Mouse (Mus musculus) stomach, postnatal 0 days (tissue): ENCODE measurements around the gene Tssk6.

Experiments used
- CTCF ChIP-seq: IDR thresholded peaks from 2 replicates; pipeline ENCODE4 v1.5.1; 2016; ENCODE audit warnings: antibody characterized with exemption, low read depth, mild to moderate bottlenecking, moderate library complexity
- EP300 ChIP-seq: optimal IDR thresholded peaks from 2 replicates; pipeline ENCODE3; 2016; ENCODE audit warnings: antibody characterized with exemption

DNA sequence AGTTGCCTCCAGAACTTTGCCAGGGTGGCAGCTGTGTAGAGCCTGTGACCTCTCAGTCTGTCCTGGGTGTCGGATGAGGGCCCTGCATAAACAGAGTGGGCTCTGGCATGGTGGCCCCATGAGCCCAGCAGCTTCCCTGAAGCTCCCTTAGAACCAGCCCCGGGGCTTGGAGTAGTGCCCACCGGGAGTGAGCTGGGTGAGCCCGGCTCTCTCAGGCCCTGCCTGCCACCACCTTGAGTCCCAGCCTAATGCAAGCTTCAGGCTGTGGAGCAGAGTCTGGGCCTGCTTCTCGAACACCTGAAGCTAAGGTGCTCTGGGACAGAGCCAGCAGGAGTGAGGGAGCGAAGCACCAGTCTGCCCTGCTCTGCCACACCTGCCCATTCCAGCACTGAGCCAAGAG, 31.1 kb upstream of the Tssk6 start:
- no peak for TF ChIP-seq CTCF
- no peak for TF ChIP-seq EP300
